Mouse (Mus musculus) Patski (cell line): ENCODE measurements around the gene Cdc42ep5. TPM values are rescaled to one million over a fixed set of nuclear protein-coding genes. Genes with fewer than 3 reads are reported as not detected.

Source experiments
- ATAC-seq: fragments of 100-300 bp; one replicate; pipeline ENCODE4 v1.8.0; 2021
- CTCF ChIA-PET: fragments of 350-600 bp; sonication (Branson Sonifier 250); formaldehyde crosslinking; loops from one replicate; lab custom pipeline; 2022; ENCODE audit warnings: inconsistent platforms; lab: Charles Lee
- POLR2A ChIA-PET: fragments of 350-600 bp; sonication (Branson Sonifier 250); formaldehyde crosslinking; loops from one replicate; lab custom pipeline; 2022; ENCODE audit warnings: antibody characterized with exemption, inconsistent platforms; lab: Charles Lee
- DNase-seq: peaks from one replicate; pipeline ENCODE4 v3.0.0-alpha.2; 2011; ENCODE audit warnings: low read depth, low spot score
- H3K27me3 ChIP-seq: fragments of 371-371 bp; one replicate; pipeline ENCODE4 v1.5.1; 2021
- CTCF ChIP-seq: fragments of 100-300 bp; IDR thresholded peaks from one replicate; pipeline ENCODE4 v1.5.1; 2021
- in situ Hi-C: fragments of 300-500 bp; cut with MboI; formaldehyde crosslinking; loops from 3 replicates; pipeline ENCODE4 v1.11.1; 2018; ENCODE audit warnings: low pct_unique_long_range_greater_than_20kb, mixed read lengths
- polyA plus RNA-seq: library from polyadenylated mRNA; unstranded; gene quantifications from one replicate; pipeline ENCODE4 v1.2.3, GENCODE M21; 2021

Cdc42ep5 gene
- polyA plus RNA-seq, 1 experiment from 2014 or later: 0.58 TPM

GRCm38 (mm10) chr7:4154976-4155375 is 9.7 kb downstream of the Cdc42ep5 start:
- no peaks in the 10 kb centered on the region for H3K27me3 ChIP-seq
- ChIA-PET CTCF (no interaction called here), POLR2A (no interaction called here)
- DNase-seq: no peak
- no peak for TF ChIP-seq CTCF
- no peak for ATAC-seq
- in situ Hi-C loops: loop anchor here (25.0 kb wide), 1 partner anchor 932 kb away; the partner anchor contains the start of gene Epn1

GRCm38 (mm10) chr7:4154356-4154755 is 10.3 kb downstream of the Cdc42ep5 start:
- in situ Hi-C loops: loop anchor here (25.0 kb wide), 1 partner anchor 933 kb away; the partner anchor contains the start of gene Epn1
- ChIA-PET CTCF (no interaction called here), POLR2A (interaction anchor here (0.7 kb wide), 1 partner anchor 270 kb away, joined by 3 read pairs; no protein-coding TSS in a partner anchor)
- no peaks in the 10 kb centered on the region for H3K27me3 ChIP-seq
- TF ChIP-seq CTCF: no peak
- ATAC-seq: no peak
- DNase-seq: no peak

DNA sequence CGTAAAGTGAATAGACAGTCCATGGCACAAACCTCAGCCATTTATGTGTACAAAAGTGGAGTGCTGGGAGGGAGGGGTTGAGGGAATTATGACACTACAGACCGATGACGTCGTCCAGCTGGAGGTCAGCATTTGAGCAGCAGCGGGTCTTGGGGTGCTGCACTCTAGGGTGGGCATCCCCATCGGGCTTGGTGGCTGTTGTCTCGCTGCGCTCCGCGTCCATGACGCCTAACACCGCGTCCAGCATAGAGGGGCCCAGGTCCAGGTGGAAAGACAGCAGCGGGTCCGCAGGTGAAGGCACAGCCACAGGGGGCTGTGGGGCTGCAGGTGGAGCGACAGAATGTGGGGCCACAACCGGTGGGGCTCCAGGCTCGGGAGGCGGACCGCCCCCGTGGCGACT is 13.4 kb downstream of the Cdc42ep5 start:
- no peak for TF ChIP-seq CTCF
- no peak for ATAC-seq
- ChIA-PET CTCF (no interaction called here), POLR2A (no interaction called here)
- H3K27me3 ChIP-seq: no peaks in the 10 kb centered on the region
- no peak for DNase-seq
- in situ Hi-C loops: loop anchor here (25.0 kb wide), 1 partner anchor 936 kb away; the partner anchor contains the start of gene Epn1

DNA sequence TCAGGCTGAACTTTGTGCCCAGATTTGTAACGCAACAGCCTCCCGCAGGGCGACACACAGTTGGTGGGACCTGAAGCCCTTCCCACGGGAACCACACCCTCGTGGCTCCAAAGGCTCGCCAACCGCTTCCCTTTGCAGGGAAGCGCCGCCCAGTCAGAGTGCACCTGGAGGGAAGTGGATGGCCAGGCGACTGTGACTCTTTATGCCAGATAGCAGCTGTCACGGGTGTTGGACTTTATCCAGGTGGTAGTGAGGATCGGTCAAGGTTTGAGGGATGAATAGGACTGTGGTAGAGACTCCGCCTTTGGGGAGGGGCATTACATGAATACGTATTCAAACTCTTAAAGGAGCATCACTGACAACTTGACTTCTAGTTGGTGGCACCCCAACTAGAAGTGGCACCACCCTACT is 13.8 kb downstream of the Cdc42ep5 start:
- no peaks in the 10 kb centered on the region for H3K27me3 ChIP-seq
- ChIA-PET POLR2A (interaction anchor here (0.6 to 1.1 kb wide), 2 partner anchors 8 to 862 kb away, joined by 3 read pairs; partner anchors contain the start of genes Myadm and Prkcg), CTCF (no interaction called here)
- no peak for DNase-seq
- in situ Hi-C loops: loop anchor here (25.0 kb wide), 1 partner anchor 936 kb away; the partner anchor contains the start of gene Epn1
- ATAC-seq: no peak
- TF ChIP-seq CTCF: no peak

- no peak for TF ChIP-seq CTCF
- POLR2A ChIA-PET: interaction anchor here (0.6 to 1.1 kb wide), 3 partner anchors 8 to 861 kb away, joined by 3 read pairs; partner anchors contain the start of genes Leng8, Myadm and Prkcg
- ATAC-seq (no peak), DNase-seq (no peak)
- CTCF ChIA-PET: interaction anchor here (0.7 to 1.0 kb wide), 2 partner anchors 19 to 277 kb away, joined by 3 read pairs; no protein-coding TSS in a partner anchor
- no peaks in the 10 kb centered on the region for H3K27me3 ChIP-seq
- in situ Hi-C loops: loop anchor here (25.0 kb wide), 1 partner anchor 937 kb away; the partner anchor contains the start of gene Epn1
These were observed 14.6 kb downstream of the Cdc42ep5 start, which contains the start of gene Leng9 for GRCm38 (mm10) chr7:4150059-4150541. TSS of gene Leng9 (minus strand) at chr7:4150374.

DNA sequence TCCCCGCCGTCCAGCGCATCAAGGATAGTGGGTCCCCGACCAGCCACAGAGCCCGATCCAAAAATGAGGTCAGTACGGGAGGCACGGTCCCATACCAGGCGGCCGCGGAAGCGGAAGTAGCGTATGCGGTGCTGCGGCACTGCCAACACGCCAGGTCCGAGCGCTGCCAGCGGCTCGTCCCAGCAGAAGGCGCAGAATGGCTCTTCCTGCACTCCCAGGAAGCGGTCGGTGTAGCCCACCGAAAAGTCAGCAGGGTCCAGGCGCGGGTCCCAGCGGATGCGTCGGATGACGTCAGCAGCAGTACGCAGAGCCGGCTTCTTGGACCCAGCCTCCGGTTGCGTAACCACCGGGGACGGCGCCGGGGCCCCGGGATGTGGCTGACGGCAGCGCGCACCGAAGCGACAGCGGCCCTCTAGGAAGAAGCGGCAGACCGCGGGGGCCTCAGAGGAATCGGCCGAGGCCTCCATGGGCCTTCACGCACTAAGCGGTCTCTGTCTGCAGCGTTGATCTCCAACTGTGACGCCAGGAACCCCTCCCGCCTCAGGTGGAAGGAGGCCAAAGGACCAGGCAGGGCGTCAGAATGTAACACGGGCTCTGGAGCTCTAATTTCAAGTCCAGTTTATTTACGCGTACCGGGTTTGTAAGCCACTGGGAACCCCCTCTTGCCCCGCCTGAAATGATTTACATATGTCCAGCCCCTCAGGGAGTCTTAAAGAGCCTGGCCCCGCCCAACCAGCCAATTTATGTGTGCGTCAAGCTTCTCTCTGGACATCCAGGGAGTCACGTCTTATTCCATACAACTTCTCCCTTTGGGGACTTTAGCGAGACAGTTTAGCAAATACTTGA is 15.2 kb downstream of the Cdc42ep5 start:
- TF ChIP-seq CTCF: no peak
- in situ Hi-C loops: loop anchor here (25.0 kb wide), 1 partner anchor 938 kb away; the partner anchor contains the start of gene Epn1
- peak; percentile 83 for ATAC-seq
- ChIA-PET POLR2A (interaction anchor here (1.0 to 1.1 kb wide), 2 partner anchors 9 to 13 kb away, joined by 3 read pairs; partner anchors contain the start of gene Leng8), CTCF (interaction anchor here (0.7 to 1.5 kb wide), 4 partner anchors 19 to 280 kb away, joined by 3 read pairs; no protein-coding TSS in a partner anchor)
- H3K27me3 ChIP-seq: no peaks in the 10 kb centered on the region
- peak; percentile 27 for DNase-seq

- ChIA-PET POLR2A (interaction anchor here (1.2 to 1.5 kb wide), 2 partner anchors 10 to 12 kb away, joined by 3 to 5 read pairs; partner anchors contain the start of gene Leng8), CTCF (interaction anchor here (0.8 to 1.5 kb wide), 4 partner anchors 10 to 281 kb away, joined by 3 to 4 read pairs (median 3); no protein-coding TSS in a partner anchor)
- no peaks in the 10 kb centered on the region for H3K27me3 ChIP-seq
- peak; percentile 45 for ATAC-seq
- DNase-seq: no peak
- no peak for TF ChIP-seq CTCF
- in situ Hi-C loops: no loop called here
These were observed 16.1 kb downstream of the Cdc42ep5 start for GRCm38 (mm10) chr7:4148341-4149208.

DNA sequence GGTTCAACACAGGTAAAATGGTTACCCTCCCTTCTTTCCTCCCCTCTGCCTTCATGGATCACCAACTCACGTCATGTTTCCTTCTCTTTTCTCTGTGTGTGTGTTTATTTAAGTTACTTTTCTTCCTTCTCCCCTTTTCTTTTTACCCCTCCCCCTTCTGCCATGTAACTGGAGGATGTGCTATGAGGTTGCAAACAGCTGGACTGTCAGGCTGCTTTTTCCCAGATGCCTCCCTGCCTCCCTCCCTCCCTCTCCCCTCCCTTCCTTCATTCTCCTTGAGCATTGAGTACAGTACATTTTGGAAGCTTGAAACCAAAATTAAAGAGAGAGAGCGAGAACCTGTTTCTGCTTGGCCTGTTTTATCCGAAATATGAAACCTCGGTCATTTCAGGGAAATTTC is 16.8 kb downstream of the Cdc42ep5 start:
- no peak for ATAC-seq
- in situ Hi-C loops: no loop called here
- CTCF ChIA-PET: interaction anchor here (0.8 to 1.5 kb wide), 4 partner anchors 10 to 282 kb away, joined by 3 to 4 read pairs (median 3); no protein-coding TSS in a partner anchor

DNA sequence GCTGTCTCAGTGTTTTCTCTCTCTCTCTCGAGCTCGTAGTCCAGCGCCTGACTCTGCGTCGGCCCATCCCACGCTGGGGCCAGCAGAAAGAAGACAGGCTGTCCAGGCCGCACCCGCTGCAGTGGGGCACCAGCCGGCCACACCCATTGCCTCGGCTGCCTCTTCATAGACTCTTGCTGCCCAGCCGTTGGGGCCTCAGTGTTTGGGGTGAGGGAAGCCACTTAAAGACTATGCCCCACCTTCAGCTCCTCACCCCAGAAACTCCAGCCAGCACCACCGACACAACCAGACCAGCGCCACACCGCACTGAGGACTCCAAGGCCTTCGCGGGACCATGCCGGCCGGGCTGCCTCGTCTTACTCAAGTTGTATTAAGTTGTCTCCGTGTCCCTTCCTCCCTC is 17.3 kb downstream of the Cdc42ep5 start:
- no peak for DNase-seq
- in situ Hi-C loops: no loop called here
- POLR2A ChIA-PET: interaction anchor here (1.2 to 1.5 kb wide), 2 partner anchors 9 to 10 kb away, joined by 3 to 5 read pairs; partner anchors contain the start of gene Leng8
- CTCF ChIA-PET: interaction anchor here (0.9 kb wide), 1 partner anchor 9 kb away, joined by 4 read pairs; no protein-coding TSS in a partner anchor
- H3K27me3 ChIP-seq: no peaks in the 10 kb centered on the region
- ATAC-seq: no peak
- TF ChIP-seq CTCF: no peak

More for the DNA sequence above, 16.8 kb downstream of the Cdc42ep5 start:
- TF ChIP-seq CTCF: no peak
- POLR2A ChIA-PET: interaction anchor here (1.2 to 1.5 kb wide), 2 partner anchors 9 to 11 kb away, joined by 3 to 5 read pairs; partner anchors contain the start of gene Leng8
- DNase-seq: no peak
- no peaks in the 10 kb centered on the region for H3K27me3 ChIP-seq
